Mouse (Mus musculus) C2C12 (cell line): ENCODE measurements around the gene Sept9. TPM values are rescaled to one million over a fixed set of nuclear protein-coding genes. Genes with fewer than 3 reads are reported as not detected.

Experiments
- H3K27me3 ChIP-seq: one replicate; pipeline ENCODE4 v1.6.1; 2011; ENCODE audit not compliant: control insufficient read depth, insufficient read depth, insufficient read length
- H3K36me3 ChIP-seq: one replicate; pipeline ENCODE4 v1.6.1; 2011; ENCODE audit not compliant: control insufficient read depth, insufficient read depth
- H3K4me3 ChIP-seq: one replicate; pipeline ENCODE4 v1.5.1; 2011; ENCODE audit warnings: mild to moderate bottlenecking, control low read depth; ENCODE audit not compliant: poor library complexity, insufficient read depth, severe bottlenecking
- H3K79me2 ChIP-seq: one replicate; pipeline ENCODE4 v1.6.1; 2011; ENCODE audit not compliant: control insufficient read depth, insufficient read depth
- H3K79me3 ChIP-seq: one replicate; pipeline ENCODE4 v1.6.1; 2011; ENCODE audit warnings: low read depth, control low read depth
- H3ac ChIP-seq: one replicate; pipeline ENCODE3; 2011; ENCODE audit warnings: low read depth; ENCODE audit not compliant: control insufficient read depth, insufficient read length
- CEBPB ChIP-seq: IDR thresholded peaks from one replicate; pipeline ENCODE4 v1.6.1; 2011; ENCODE audit warnings: low read depth, mild to moderate bottlenecking, control low read depth, moderate library complexity
- CTCF ChIP-seq: IDR thresholded peaks from one replicate; pipeline ENCODE4 v1.5.1; 2011; ENCODE audit not compliant: control insufficient read depth, insufficient read depth, insufficient read length
- FOSL1 ChIP-seq: IDR thresholded peaks from one replicate; pipeline ENCODE4 v1.8.0; 2011; ENCODE audit warnings: mild to moderate bottlenecking, low read length; ENCODE audit not compliant: poor library complexity, insufficient read depth, severe bottlenecking
- MAX ChIP-seq: IDR thresholded peaks from one replicate; pipeline ENCODE4 v1.6.1; 2011; ENCODE audit warnings: mild to moderate bottlenecking, control low read depth
- MYOD1 ChIP-seq: IDR thresholded peaks from one replicate; pipeline ENCODE4 v1.6.1; 2011; ENCODE audit warnings: low read depth; ENCODE audit not compliant: control insufficient read depth, insufficient read length
- MYOG ChIP-seq: IDR thresholded peaks from one replicate; pipeline ENCODE4 v1.6.1; 2011; ENCODE audit not compliant: control insufficient read depth, insufficient read length; ENCODE audit errors: extremely low read depth
- USF1 ChIP-seq: IDR thresholded peaks from one replicate; pipeline ENCODE4 v1.6.1; 2011; ENCODE audit warnings: low read depth, mild to moderate bottlenecking, control low read depth, moderate library complexity
- polyA plus RNA-seq: library from polyadenylated mRNA; unstranded; fragments of >200 nt; fragmentation: generic; extraction: Trizol; gene quantifications from one replicate; pipeline ENCODE4 v1.2.1, GENCODE M21; 2012; ENCODE audit warnings: missing spikeins

Gene Sept9
- polyA plus RNA-seq, 1 experiment, result 266 TPM

GRCm38 (mm10) chr11:117269053-117269702 is 69.7 kb downstream of the Sept9 start:
- peak overlapping the region; percentile 67 for H3ac ChIP-seq
- H3K4me3 ChIP-seq, result peak overlapping the region; percentile 99
- H3K79me2 ChIP-seq, result peaks cover 88% of the 10 kb centered on the region
- H3K79me3 ChIP-seq, result peaks cover 79% of the 10 kb centered on the region
- H3K27me3 ChIP-seq, result no peaks in the 10 kb centered on the region
- H3K36me3 ChIP-seq, result peaks cover 30% of the 10 kb centered on the region
- no peak for TF ChIP-seq FOSL1
- no peak for TF ChIP-seq MYOG
- TF ChIP-seq MAX, result peak; percentile 16
- TF ChIP-seq MYOD1, result peak; percentile 44
- TF ChIP-seq USF1, result no peak

- peaks cover 87% of the 10 kb centered on the region for H3K79me3 ChIP-seq
- peaks cover 88% of the 10 kb centered on the region for H3K79me2 ChIP-seq
- H3K27me3 ChIP-seq, result no peaks in the 10 kb centered on the region
- H3ac ChIP-seq, result no peak overlapping the region
- H3K4me3 ChIP-seq, result no peak overlapping the region
- H3K36me3 ChIP-seq, result peaks cover 30% of the 10 kb centered on the region
- TF ChIP-seq MAX, result no peak
- TF ChIP-seq CTCF, result no peak
- no peak for TF ChIP-seq MYOG
These were observed 70.5 kb downstream of the Sept9 start for GRCm38 (mm10) chr11:117269946-117270345.

GRCm38 (mm10) chr11:117274973-117275372 is 75.5 kb downstream of the Sept9 start:
- TF ChIP-seq MAX (no peak), MYOG (no peak), MYOD1 (no peak), CEBPB (no peak), USF1 (no peak), CTCF (no peak), FOSL1 (no peak)

GRCm38 (mm10) chr11:117275999-117276398 is 76.5 kb downstream of the Sept9 start:
- Histone ChIP-seq H3K79me2 (peaks cover 100% of the 10 kb centered on the region), H3K4me3 (no peak overlapping the region), H3K36me3 (peaks cover 54% of the 10 kb centered on the region), H3ac (no peak overlapping the region), H3K27me3 (no peaks in the 10 kb centered on the region), H3K79me3 (peaks cover 99% of the 10 kb centered on the region)
- no peak for TF ChIP-seq USF1
- TF ChIP-seq CTCF, result no peak
- no peak for TF ChIP-seq CEBPB
- TF ChIP-seq MYOD1, result no peak
- TF ChIP-seq MYOG, result no peak
- TF ChIP-seq FOSL1, result no peak
- TF ChIP-seq MAX, result no peak

More at GRCm38 (mm10) chr11:117274973-117275372, 75.5 kb downstream of the Sept9 start:
- H3K4me3 ChIP-seq, result no peak overlapping the region
- peaks cover 55% of the 10 kb centered on the region for H3K36me3 ChIP-seq
- H3K79me2 ChIP-seq, result peaks cover 100% of the 10 kb centered on the region
- no peak overlapping the region for H3ac ChIP-seq
- peaks cover 99% of the 10 kb centered on the region for H3K79me3 ChIP-seq
- H3K27me3 ChIP-seq, result no peaks in the 10 kb centered on the region

- TF ChIP-seq MYOD1 (no peak), MYOG (no peak), USF1 (no peak), CEBPB (no peak), CTCF (no peak), MAX (no peak)
- Histone ChIP-seq H3K79me3 (peaks cover 99% of the 10 kb centered on the region), H3K36me3 (peaks cover 44% of the 10 kb centered on the region), H3K79me2 (peaks cover 100% of the 10 kb centered on the region), H3ac (no peak overlapping the region), H3K27me3 (no peaks in the 10 kb centered on the region), H3K4me3 (no peak overlapping the region)
These were observed 77.5 kb downstream of the Sept9 start for GRCm38 (mm10) chr11:117276946-117277345.

GRCm38 (mm10) chr11:117278113-117278512 is 78.7 kb downstream of the Sept9 start:
- Histone ChIP-seq H3ac (no peak overlapping the region), H3K27me3 (no peaks in the 10 kb centered on the region), H3K36me3 (peaks cover 44% of the 10 kb centered on the region), H3K79me2 (peaks cover 100% of the 10 kb centered on the region), H3K4me3 (no peak overlapping the region), H3K79me3 (peaks cover 99% of the 10 kb centered on the region)
- TF ChIP-seq MYOD1 (no peak), FOSL1 (no peak), CTCF (no peak)
